Mouse (Mus musculus) kidney, embryonic 14.5 days (tissue): ENCODE measurements around the gene Alg14. TPM values are rescaled to one million over a fixed set of nuclear protein-coding genes. Genes with fewer than 3 reads are reported as not detected.

Source experiments
- ATAC-seq: fragments of 200-750 bp; cut with Nextera tagmentation; 2 replicates; pipeline ENCODE4 v1.8.0; 2017; ENCODE audit warnings: moderate number of reproducible peaks, mild to moderate bottlenecking, moderate TSS enrichment, moderate library complexity; ENCODE audit not compliant: low FRiP score, low TSS enrichment
- H3K27ac ChIP-seq: fragments of 300-500 bp; sonication (generic); 2 replicates; pipeline ENCODE4 v1.5.1; 2014; ENCODE audit warnings: low read depth, mild to moderate bottlenecking, low read length, moderate library complexity, mixed read lengths
- H3K27me3 ChIP-seq: fragments of 300-500 bp; sonication (generic); 2 replicates; pipeline ENCODE4 v1.6.1; 2014; ENCODE audit warnings: mild to moderate bottlenecking, low read length; ENCODE audit not compliant: control insufficient read depth, insufficient read depth
- H3K36me3 ChIP-seq: fragments of 300-500 bp; sonication (generic); 2 replicates; pipeline ENCODE4 v1.6.1; 2014; ENCODE audit warnings: low read length, mixed read lengths; ENCODE audit not compliant: control insufficient read depth, insufficient read depth
- H3K4me1 ChIP-seq: fragments of 300-500 bp; sonication (generic); 2 replicates; pipeline ENCODE4 v1.6.1; 2014; ENCODE audit warnings: low read length, mixed read lengths; ENCODE audit not compliant: control insufficient read depth, insufficient read depth
- H3K4me2 ChIP-seq: fragments of 300-500 bp; sonication (generic); replicated peaks from 2 replicates; pipeline ENCODE4 v1.6.1; 2014; ENCODE audit warnings: low read depth, mild to moderate bottlenecking, low read length
- H3K4me3 ChIP-seq: fragments of 300-500 bp; sonication (generic); 2 replicates; pipeline ENCODE4 v1.5.1; 2014; ENCODE audit warnings: mild to moderate bottlenecking, low read length
- H3K9ac ChIP-seq: fragments of 300-500 bp; sonication (generic); 2 replicates; pipeline ENCODE4 v1.6.1; 2014; ENCODE audit warnings: low read depth, mild to moderate bottlenecking, low read length, moderate library complexity
- H3K9me3 ChIP-seq: fragments of 300-500 bp; sonication (generic); 2 replicates; pipeline ENCODE4 v1.6.1; 2016; ENCODE audit warnings: low read length; ENCODE audit not compliant: control insufficient read depth
- WGBS: fragments of 180-500 bp; shearing (Covaris S2); extraction: QIAGEN DNeasy Blood & Tissue Kit; methylation state at CpG from one replicate; pipeline ENCODE4 v1.1.7; 2014; 5-methylcytosine and 5-hydroxymethylcytosine counted together
- polyA plus RNA-seq: library from polyadenylated mRNA; unstranded; fragments of >200 nt; fragmentation: Nextera tagmentation; extraction: Ambion mirVana; gene quantifications from 2 replicates; pipeline ENCODE4 v1.2.1, GENCODE M21; 2014

Alg14 gene
- polyA plus RNA-seq, 1 experiment from 2014 or later = 41.3 TPM

DNA sequence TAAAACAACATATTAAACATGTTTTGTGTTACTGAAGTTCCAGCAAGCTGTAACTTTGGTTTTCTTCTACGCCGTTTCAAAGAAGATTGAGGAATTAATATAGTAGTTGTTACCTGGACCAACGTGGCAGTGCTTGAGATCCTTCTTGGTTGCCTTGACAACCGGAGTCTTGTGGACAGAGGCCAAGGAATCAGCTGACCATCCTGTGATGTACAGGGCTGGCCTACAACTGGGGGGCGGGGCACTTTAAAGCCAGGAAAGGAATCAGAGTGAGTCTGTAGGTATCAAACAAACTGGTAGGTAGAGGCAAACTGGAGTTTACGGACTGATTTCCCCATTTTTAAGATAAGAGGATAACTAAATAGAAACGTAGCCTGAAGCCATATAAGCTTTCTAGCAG, 67.7 kb downstream of the Alg14 start:
- H3K27me3 ChIP-seq = no peaks in the 10 kb centered on the region
- H3K9me3 ChIP-seq = no peaks in the 10 kb centered on the region
- no peak overlapping the region for H3K27ac ChIP-seq
- 84% methylated on average over 7 of the region's 7 CpGs for WGBS
- no peak overlapping the region for H3K9ac ChIP-seq
- no peaks in the 10 kb centered on the region for H3K36me3 ChIP-seq
- no peaks in the 10 kb centered on the region for H3K4me1 ChIP-seq
- no peak overlapping the region for H3K4me3 ChIP-seq
- ATAC-seq = no peak
- no peak overlapping the region for H3K4me2 ChIP-seq

DNA sequence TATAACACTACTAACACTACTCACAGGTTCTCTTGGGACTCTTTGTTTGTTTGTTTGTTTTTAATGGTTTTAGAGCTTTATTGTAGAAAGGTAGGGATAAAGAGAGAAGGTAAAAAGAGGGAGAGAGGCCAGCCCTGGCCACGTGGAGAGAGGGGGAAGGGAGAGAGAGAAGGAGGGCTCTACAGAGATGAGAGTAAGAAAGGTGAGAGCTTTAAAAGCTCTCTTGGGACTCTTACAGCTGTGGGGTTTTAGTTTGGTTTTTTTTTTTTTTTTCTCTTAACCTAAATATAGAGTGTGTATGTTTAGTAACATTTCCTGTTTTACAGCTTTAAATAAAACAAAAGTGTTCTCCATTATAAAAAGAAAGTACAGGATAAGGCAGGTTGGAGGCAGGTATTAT, 70.4 kb downstream of the Alg14 start:
- no peaks in the 10 kb centered on the region for H3K27me3 ChIP-seq
- WGBS = 23% methylated on average over 1 of the region's 1 CpGs
- no peak overlapping the region for H3K4me2 ChIP-seq

DNA sequence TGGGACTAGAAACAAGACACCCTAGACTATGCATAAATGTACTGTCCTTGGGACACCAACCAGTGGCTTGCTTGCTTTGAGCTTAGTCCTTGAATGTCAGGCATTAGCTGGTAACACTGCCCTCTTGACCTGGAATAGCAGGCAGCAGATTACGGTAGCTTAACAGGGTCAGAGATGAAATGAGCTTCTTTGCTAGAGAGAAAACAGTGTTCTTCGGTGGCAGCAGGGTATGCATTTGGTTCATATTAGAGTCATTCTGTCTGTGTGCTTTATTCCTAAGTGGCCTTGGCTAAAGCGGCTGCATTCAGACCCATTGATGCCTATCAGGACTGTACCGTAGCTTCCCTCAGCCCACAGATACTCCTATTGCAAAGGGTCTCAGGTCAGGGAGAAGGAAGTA, 72.8 kb downstream of the Alg14 start:
- Histone ChIP-seq H3K27ac (no peak overlapping the region), H3K4me1 (no peaks in the 10 kb centered on the region), H3K27me3 (no peaks in the 10 kb centered on the region), H3K9ac (no peak overlapping the region), H3K9me3 (no peaks in the 10 kb centered on the region), H3K4me3 (no peak overlapping the region), H3K4me2 (no peak overlapping the region), H3K36me3 (no peaks in the 10 kb centered on the region)
- ATAC-seq = no peak
- 63% methylated on average over 4 of the region's 4 CpGs for WGBS

More for the DNA sequence above, 70.4 kb downstream of the Alg14 start:
- H3K4me3 ChIP-seq = no peak overlapping the region
- no peak overlapping the region for H3K27ac ChIP-seq
- H3K9ac ChIP-seq = no peak overlapping the region
- no peaks in the 10 kb centered on the region for H3K4me1 ChIP-seq
- no peaks in the 10 kb centered on the region for H3K9me3 ChIP-seq
- ATAC-seq = no peak
- no peaks in the 10 kb centered on the region for H3K36me3 ChIP-seq

DNA sequence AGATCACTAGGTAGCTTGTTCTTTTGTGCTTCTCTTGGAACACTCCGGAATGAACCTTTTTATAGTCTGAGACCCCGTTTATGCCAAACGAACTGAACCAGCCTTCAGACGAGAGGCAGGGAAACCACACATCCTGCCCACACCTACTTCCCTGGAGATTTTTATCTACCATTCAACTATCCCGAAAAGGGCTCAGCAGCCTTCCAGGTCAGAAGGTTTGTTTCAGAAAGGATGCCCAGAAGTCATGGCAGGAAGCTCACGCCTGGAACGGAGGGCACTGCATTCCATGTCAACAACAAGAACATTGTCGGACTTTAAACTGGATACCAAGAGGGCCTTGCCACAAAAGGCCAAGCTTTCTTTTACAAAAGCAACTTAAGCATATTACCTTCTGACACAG, 73.6 kb downstream of the Alg14 start:
- no peaks in the 10 kb centered on the region for H3K27me3 ChIP-seq
- WGBS = 72% methylated on average over 8 of the region's 8 CpGs
- H3K9ac ChIP-seq = no peak overlapping the region
- no peaks in the 10 kb centered on the region for H3K36me3 ChIP-seq
- no peak overlapping the region for H3K4me3 ChIP-seq
- peak overlapping the region; percentile 32; the same call in 1 of the 2 replicates for H3K27ac ChIP-seq
- H3K9me3 ChIP-seq = no peaks in the 10 kb centered on the region
- no peaks in the 10 kb centered on the region for H3K4me1 ChIP-seq
- no peak overlapping the region for H3K4me2 ChIP-seq
- no peak for ATAC-seq

DNA sequence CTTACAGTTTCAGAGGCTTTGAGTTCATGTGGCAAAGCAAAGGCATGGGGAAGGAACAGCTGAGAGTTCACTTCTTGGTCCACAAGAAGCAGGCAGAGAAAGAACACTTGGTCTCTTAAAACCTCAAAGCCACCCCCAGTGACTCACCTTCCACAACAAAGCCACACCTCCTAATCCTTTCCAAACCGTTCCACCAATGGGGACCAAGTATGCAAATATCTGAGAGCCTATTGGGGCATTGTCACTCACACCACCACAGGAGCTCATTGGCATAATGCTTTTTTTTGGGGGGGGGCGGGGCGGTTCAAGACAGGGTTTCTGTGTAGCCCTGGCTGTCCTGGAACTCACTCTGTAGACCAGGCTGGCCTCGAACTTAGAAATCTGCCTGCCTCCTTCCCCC, 77.0 kb downstream of the Alg14 start:
- no peak overlapping the region for H3K4me3 ChIP-seq
- ATAC-seq = no peak

DNA sequence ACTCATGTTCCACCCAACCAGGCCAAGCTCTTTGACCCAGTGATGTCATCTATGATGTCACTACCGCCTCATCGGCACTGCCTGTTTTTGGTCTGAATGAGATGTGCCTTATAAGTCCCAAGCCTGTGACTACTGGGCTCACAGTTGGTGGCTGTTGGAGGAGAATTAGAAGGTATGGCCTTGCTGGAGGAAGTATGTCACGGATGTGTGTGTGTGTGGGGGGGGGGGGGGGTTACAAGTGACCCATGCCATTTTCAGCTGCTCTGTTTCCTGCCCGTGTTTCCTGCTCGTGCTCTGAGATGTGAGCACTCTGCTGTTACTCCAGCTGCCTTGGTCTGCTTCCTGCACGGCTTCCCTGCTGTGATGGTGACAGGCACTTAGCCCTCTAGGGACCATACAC, 77.9 kb downstream of the Alg14 start:
- H3K36me3 ChIP-seq = no peaks in the 10 kb centered on the region
- peak; percentile 56 for ATAC-seq
- no peaks in the 10 kb centered on the region for H3K9me3 ChIP-seq
- no peaks in the 10 kb centered on the region for H3K27me3 ChIP-seq
- 71% methylated on average over 6 of the region's 6 CpGs for WGBS
- H3K4me2 ChIP-seq = no peak overlapping the region
- H3K4me3 ChIP-seq = no peak overlapping the region
- no peak overlapping the region for H3K27ac ChIP-seq
- H3K4me1 ChIP-seq = no peaks in the 10 kb centered on the region
- no peak overlapping the region for H3K9ac ChIP-seq

More for the DNA sequence above, 77.0 kb downstream of the Alg14 start:
- Histone ChIP-seq H3K4me1 (no peaks in the 10 kb centered on the region), H3K27me3 (no peaks in the 10 kb centered on the region), H3K9me3 (no peaks in the 10 kb centered on the region), H3K27ac (no peak overlapping the region), H3K9ac (no peak overlapping the region), H3K4me2 (no peak overlapping the region), H3K36me3 (no peaks in the 10 kb centered on the region)
- WGBS = 89% methylated on average over 4 of the region's 4 CpGs

DNA sequence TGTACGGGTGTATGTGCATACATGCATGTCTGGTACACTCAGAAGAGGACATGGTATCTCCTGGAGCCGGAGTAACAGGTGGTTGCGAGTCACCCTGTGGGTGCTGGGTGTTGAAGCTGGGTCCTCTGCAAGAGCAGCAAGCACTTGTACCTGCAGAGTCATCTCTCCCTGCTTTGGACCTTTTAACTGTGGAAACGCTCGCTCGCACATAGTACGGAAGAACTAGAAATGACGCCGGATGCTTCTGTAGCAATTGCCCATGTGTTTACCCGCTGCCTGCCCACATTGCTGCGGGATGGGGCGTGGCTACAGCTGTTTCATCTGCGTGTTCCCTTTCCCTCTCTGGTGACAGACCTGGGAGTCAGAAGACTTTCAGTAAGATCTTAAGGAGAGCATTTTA, 78.7 kb downstream of the Alg14 start:
- WGBS = 86% methylated on average over 13 of the region's 13 CpGs
- Histone ChIP-seq H3K4me2 (no peak overlapping the region), H3K4me1 (no peaks in the 10 kb centered on the region), H3K27ac (no peak overlapping the region), H3K27me3 (no peaks in the 10 kb centered on the region), H3K9ac (no peak overlapping the region), H3K4me3 (no peak overlapping the region), H3K36me3 (no peaks in the 10 kb centered on the region), H3K9me3 (no peaks in the 10 kb centered on the region)
- no peak for ATAC-seq

DNA sequence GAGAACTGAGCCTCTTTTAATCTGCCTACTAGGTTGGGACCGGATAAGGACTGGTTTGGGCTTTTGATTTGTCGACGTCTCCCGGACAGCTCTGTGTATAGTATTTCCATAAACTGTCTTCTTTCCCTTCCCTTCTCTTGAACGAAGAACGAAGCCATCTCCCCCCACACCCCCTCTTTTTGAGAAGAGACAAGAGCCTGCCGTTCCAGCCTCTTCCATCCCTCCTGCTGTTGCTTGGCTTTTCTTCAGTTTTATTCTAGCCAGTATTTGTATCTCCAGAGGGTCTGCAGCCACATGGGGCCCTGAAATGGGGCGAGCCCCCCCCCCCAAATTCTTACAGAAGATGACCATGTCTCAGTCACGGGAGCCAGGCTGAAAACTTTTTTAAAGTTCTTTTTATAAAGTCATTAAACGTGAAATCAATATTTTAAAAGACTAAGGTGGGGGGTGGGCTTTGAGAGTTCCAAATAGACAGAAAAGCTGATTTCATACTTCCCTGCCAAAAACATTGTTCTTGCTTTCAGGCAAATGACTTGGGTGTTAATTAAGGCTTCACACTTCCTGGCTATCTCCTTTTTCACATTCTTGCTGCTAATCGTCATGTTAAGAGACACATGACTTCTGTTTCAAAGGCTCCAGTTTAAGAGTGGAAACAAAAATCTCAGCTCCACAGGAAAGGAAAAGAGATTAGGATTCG, 79.4 kb downstream of the Alg14 start:
- Histone ChIP-seq H3K4me1 (no peaks in the 10 kb centered on the region), H3K27ac (no peak overlapping the region), H3K4me2 (no peak overlapping the region), H3K36me3 (no peaks in the 10 kb centered on the region), H3K9ac (no peak overlapping the region), H3K27me3 (no peaks in the 10 kb centered on the region), H3K4me3 (no peak overlapping the region), H3K9me3 (no peaks in the 10 kb centered on the region)
- 81% methylated on average over 12 of the region's 12 CpGs for WGBS
- ATAC-seq = no peak

DNA sequence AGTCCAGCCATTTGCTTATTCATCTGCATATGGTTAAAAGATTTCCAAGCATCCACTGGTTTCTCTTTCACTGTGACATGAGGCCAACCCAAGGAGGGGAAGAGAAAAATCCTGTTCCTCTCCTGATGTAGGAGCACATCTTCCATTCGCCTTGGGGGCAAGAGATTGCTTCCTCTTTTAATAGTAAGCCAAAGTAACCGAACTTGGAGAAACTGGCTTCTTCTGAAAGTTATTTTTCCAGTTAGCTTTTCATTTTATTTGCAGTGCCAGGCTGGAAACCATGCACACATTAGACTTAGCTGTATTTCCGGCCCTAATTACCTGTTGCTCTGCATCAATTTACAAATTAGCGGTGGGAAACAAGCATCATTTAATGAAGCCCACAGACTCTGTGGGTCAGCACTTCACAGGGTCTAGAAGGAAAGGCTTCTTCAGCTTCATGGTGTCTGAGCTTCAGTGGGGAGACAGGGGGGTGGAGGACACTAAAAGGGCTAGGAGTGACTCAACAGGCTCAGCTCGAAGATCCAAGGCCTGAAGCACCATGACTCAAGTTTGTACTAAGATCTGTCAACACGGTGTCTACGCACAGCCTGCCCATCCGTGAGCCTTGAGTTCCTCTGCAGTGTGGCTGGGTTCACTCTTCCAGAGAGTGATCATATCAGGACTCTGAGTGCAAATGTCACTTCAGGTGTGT, 80.1 kb downstream of the Alg14 start:
- Histone ChIP-seq H3K4me3 (no peak overlapping the region), H3K27me3 (no peaks in the 10 kb centered on the region), H3K9me3 (no peaks in the 10 kb centered on the region), H3K4me1 (no peaks in the 10 kb centered on the region), H3K36me3 (no peaks in the 10 kb centered on the region), H3K4me2 (no peak overlapping the region), H3K9ac (no peak overlapping the region), H3K27ac (no peak overlapping the region)
- WGBS = 74% methylated on average over 8 of the region's 8 CpGs
- no peak for ATAC-seq
